Mouse (Mus musculus): ENCODE measurements around the gene Arap1. TPM values are rescaled to one million over a fixed set of nuclear protein-coding genes. Genes with fewer than 3 reads are reported as not detected.

Arap1 gene
- total and polyA plus RNA-seq, 3 experiments: 21.2 to 46.1 (median 38.5) TPM

DNA sequence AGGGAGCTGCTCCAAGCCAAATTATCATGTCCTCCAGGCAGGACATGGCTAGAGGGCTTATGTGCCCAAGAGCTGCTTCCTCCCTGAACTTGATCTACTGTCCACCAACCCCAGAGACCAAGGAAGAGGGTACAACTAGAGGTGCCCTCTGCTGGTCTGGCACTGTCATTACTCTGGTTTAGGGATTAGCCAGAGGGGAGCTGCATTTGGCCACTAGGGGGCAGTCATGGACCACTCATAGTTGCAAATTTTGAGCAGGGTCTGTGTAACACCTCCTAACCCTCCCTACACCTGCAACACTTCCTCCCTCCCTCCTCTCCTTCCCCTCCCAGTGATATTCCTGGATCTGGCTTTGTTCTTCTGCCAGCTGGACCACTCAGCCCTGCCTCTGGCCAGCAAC is 64.9 kb downstream of the Arap1 start:
- in situ Hi-C loops (cut with MboI; ENCODE audit: low pct_ligation_motif_present, low pct_unique_long_range_greater_than_20kb, low sequenced_read_pairs) (loop anchor here (25.0 kb wide), 1 partner anchor 100 kb away; no protein-coding TSS in a partner anchor), dilution Hi-C loops (cut with MboI; ENCODE audit: extremely low pct_ligation_motif_present, extremely low pct_unique_long_range_greater_than_20kb, low sequenced_read_pairs) (no loop called here)
- Histone ChIP-seq H3K79me2 (replicated peaks; ENCODE audit: control insufficient read depth, extremely low read depth, insufficient read depth, poor library complexity, severe bottlenecking) (no peaks in the 10 kb centered on the region), H3K27me3 (replicated peaks) (no peaks in the 10 kb centered on the region), H3K4me2 (ENCODE audit: insufficient read depth, low read depth, poor library complexity, severe bottlenecking) (no peak overlapping the region), H3K36me3 (replicated peaks in 1 of 2; ENCODE audit: control insufficient read depth in 1 of 2, insufficient read depth in 1 of 2, low read length in 1 of 2) (peaks cover 44 to 97% of the 10 kb centered on the region in 2 experiments), H3K9me3 (replicated peaks; ENCODE audit: low read length) (peaks cover 12% of the 10 kb centered on the region), H3K27ac (ENCODE audit: insufficient read depth, low read depth) (no peak overlapping the region), H3K4me1 (ENCODE audit: control insufficient read depth in 1 of 2, insufficient read depth in 2 of 2) (peaks cover 0 to 3% of the 10 kb centered on the region in 2 experiments; a peak in 3 of 4 replicates), H3K4me3 (replicated peaks in 1 of 3; ENCODE audit: low read depth in 2 of 3, low read length in 2 of 3, poor library complexity in 1 of 3) (no peak overlapping the region), H3K9ac (ENCODE audit: insufficient read depth, low read depth) (no peak overlapping the region)
- TF ChIP-seq MAZ (IDR thresholded peaks at IDR 0.05; ENCODE audit: low read depth, low read length) (no peak), MXI1 (IDR thresholded peaks at IDR 0.05; ENCODE audit: low read depth, low read length) (no peak), ZC3H11A (IDR thresholded peaks at IDR 0.05; ENCODE audit: low read depth, low read length) (peak; percentile 22; the same call in 1 of the 2 replicates), ZKSCAN1 (IDR thresholded peaks at IDR 0.05; ENCODE audit: borderline replicate concordance, low read depth, low read length) (no peak), CHD1 (IDR thresholded peaks at IDR 0.05; ENCODE audit: low read depth, low read length) (no peak), ZNF384 (IDR thresholded peaks at IDR 0.05; ENCODE audit: low read depth, low read length) (no peak), USF1 (IDR thresholded peaks at IDR 0.05; ENCODE audit: low read depth, low read length) (no peak), UBTF (IDR thresholded peaks at IDR 0.05; ENCODE audit: low read depth, low read length) (no peak), JUND (conservative IDR thresholded peaks at IDR 0.05; ENCODE audit: low read depth, low read length) (no peak; the same call in 1 of the 2 replicates), TBP (conservative IDR thresholded peaks at IDR 0.05; ENCODE audit: low read depth, low read length) (no peak), ELF1 (IDR thresholded peaks at IDR 0.05; ENCODE audit: low read depth, low read length) (0 out of 2 replicates have a peak, but pooled peaks have one; percentile 41), ZMIZ1 (IDR thresholded peaks at IDR 0.05; ENCODE audit: low read depth, low read length) (no peak), TCF12 (IDR thresholded peaks at IDR 0.05; ENCODE audit: low read depth, low read length) (no peak), E2F4 (IDR thresholded peaks at IDR 0.05; ENCODE audit: insufficient replicate concordance, low read depth, low read length) (no peak), ETS1 (conservative IDR thresholded peaks at IDR 0.05; ENCODE audit: low read depth, low read length) (no peak), PAX5 (IDR thresholded peaks at IDR 0.05; ENCODE audit: low read length) (no peak), RAD21 (IDR thresholded peaks at IDR 0.05; ENCODE audit: low read depth, low read length) (peak; percentile 82), MYC (IDR thresholded peaks at IDR 0.05; ENCODE audit: low read depth, low read length) (no peak), KAT2A (IDR thresholded peaks at IDR 0.05; ENCODE audit: insufficient replicate concordance, low read length) (no peak), JUN (IDR thresholded peaks at IDR 0.05; ENCODE audit: insufficient read depth, low read depth, low read length) (no peak), NRF1 (IDR thresholded peaks at IDR 0.05; ENCODE audit: low read depth, low read length) (no peak), CHD2 (IDR thresholded peaks at IDR 0.05; ENCODE audit: low read length) (no peak), BHLHE40 (IDR thresholded peaks at IDR 0.05; ENCODE audit: low read depth, low read length) (no peak), MAX (IDR thresholded peaks at IDR 0.05; ENCODE audit: low read length) (no peak), GABPA (IDR thresholded peaks at IDR 0.05; ENCODE audit: insufficient replicate concordance, low read depth, low read length) (no peak), MAFK (IDR thresholded peaks at IDR 0.05; ENCODE audit: insufficient replicate concordance, low read length) (no peak), SMC3 (IDR thresholded peaks at IDR 0.05; ENCODE audit: low read depth, low read length) (peak; percentile 94), EP300 (IDR thresholded peaks at IDR 0.05; ENCODE audit: low read length) (no peak), HCFC1 (IDR thresholded peaks at IDR 0.05; ENCODE audit: low read depth, low read length) (no peak; the same call in 1 of the 2 replicates), USF2 (conservative IDR thresholded peaks at IDR 0.05; ENCODE audit: low read depth, low read length) (no peak), CTCF (conservative IDR thresholded peaks at IDR 0.05 in 1 of 2, IDR thresholded peaks at IDR 0.05 in 1 of 2; ENCODE audit: low read depth in 2 of 2, low read length in 2 of 2) (peak; percentile 100), POLR2A (IDR thresholded peaks at IDR 0.05; ENCODE audit: low read depth, low read length) (no peak), IRF4 (IDR thresholded peaks at IDR 0.05; ENCODE audit: low read depth, low read length) (peak; percentile 29; the same call in 1 of the 2 replicates), RCOR1 (conservative IDR thresholded peaks at IDR 0.05; ENCODE audit: low read depth, low read length) (no peak), NELFE (IDR thresholded peaks at IDR 0.05; ENCODE audit: low read depth, low read length) (peak; percentile 90; the same call in 1 of the 2 replicates), POLR2AphosphoS2 (IDR thresholded peaks at IDR 0.05; ENCODE audit: low read depth, low read length) (no peak), SIN3A (IDR thresholded peaks at IDR 0.05; ENCODE audit: low read length) (no peak), MEF2A (IDR thresholded peaks at IDR 0.05; ENCODE audit: borderline replicate concordance, low read depth, low read length) (no peak)
- peak; percentile 83 for DNase-seq (ENCODE audit: extremely low read depth)

Measured in CH12.LX (cell line).